Mouse (Mus musculus): ENCODE results near the gene Kcnk10.

DNA sequence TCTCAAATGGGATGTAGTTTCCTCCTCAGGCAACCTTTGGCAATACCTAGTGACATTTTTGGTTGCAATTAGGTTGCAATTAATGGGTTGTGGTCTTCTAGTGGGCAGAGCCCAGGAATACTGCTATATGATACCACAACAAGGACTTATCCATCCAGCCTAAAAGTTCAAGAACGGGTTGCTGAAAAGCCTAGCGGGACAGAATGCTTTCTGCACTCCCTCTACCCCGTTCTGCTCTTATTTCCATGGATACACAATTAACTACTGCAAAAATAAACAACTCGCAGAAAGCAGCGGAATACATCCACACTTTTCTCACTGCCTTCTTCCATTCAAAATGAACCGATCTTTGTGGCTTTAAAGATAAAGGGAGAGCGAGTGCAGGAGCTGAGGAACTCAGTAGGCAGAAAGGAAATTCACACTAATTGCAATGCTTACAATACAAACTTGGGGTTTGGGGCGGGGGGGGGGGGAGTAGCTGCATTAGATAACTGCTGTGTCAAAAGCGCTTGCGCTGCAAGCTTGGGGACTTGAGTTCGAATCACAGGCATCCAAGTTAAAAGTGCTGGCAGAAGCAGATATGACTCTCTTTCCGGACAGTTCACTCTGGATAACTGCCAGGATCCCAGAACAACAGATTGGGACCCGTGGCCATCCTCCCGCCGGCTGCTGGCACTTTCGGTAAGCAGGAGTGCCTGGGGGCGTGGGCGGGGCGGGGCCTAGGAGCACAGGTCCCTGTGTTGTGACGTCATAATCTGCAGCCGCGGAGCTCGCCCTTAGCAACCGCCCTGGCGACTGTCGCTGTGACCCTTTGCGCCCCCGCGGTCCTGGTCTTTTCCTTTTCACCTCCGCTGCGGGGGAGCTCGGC lies 49.5 kb upstream of the Kcnk10 start, which contains the start of gene Spata7:
- TF ChIP-seq CTCF (IDR thresholded peaks at IDR 0.05; ENCODE audit: low read depth) (no peak), EP300 (IDR thresholded peaks at IDR 0.05; ENCODE audit: low read depth) (no peak)

All from liver, postnatal 0 days (tissue).